Comparison of ENCODE assay signal across 16 mouse cellular contexts in genomic region chr10:9878821-9879489, GRCm38 (mm10). TPM values are rescaled to one million over a fixed set of nuclear protein-coding genes. Genes with fewer than 3 reads are reported as not detected.
DNase-seq lines count a peak whose midpoint lies in the region; ATAC-seq and TF ChIP-seq lines count a peak whose summit lies in the region.
"Had no signal": no experiment of that assay in that cellular context is flagged by ENCODE, and none has a peak within 500 bp of the region (broad histone marks: within the 10 kb centered on the region; RNA-seq: fewer than 3 reads in every experiment).

No protein-coding gene starts in this region.

- H3K27me3 ChIP-seq in hindbrain, embryonic 11.5 days (ENCODE audit: control insufficient read depth, insufficient read depth, low read length) = no peaks in the 10 kb centered on the region
- H3K27me3 ChIP-seq in hindbrain, embryonic 12.5 days = no peaks in the 10 kb centered on the region
- no peaks in the 10 kb centered on the region for H3K27me3 ChIP-seq in forebrain, postnatal 0 days (ENCODE audit: insufficient read depth, low read length)
- no peaks in the 10 kb centered on the region for H3K27me3 ChIP-seq in neural tube, embryonic 15.5 days (replicated peaks)
- no peaks in the 10 kb centered on the region for H3K27me3 ChIP-seq in intestine, embryonic 15.5 days (replicated peaks)
- H3K27me3 ChIP-seq: embryonic facial prominence, embryonic 15.5 days; liver, embryonic 15.5 days had no signal

- no peaks in the 10 kb centered on the region for H3K4me1 ChIP-seq in hindbrain, embryonic 11.5 days (replicated peaks; ENCODE audit: control insufficient read depth, insufficient read depth, low read length)
- no peaks in the 10 kb centered on the region for H3K4me1 ChIP-seq in hindbrain, embryonic 12.5 days
- peaks cover 4% of the 10 kb centered on the region; the same call in 1 of the 2 replicates for H3K4me1 ChIP-seq in forebrain, postnatal 0 days (ENCODE audit: insufficient read depth)
- H3K4me1 ChIP-seq in neural tube, embryonic 15.5 days = 0 out of 2 replicates have a peak, but pooled peaks cover 4% of the 10 kb centered on the region
- H3K4me1 ChIP-seq in intestine, embryonic 15.5 days (replicated peaks) = no peaks in the 10 kb centered on the region
- H3K4me1 ChIP-seq: embryonic facial prominence, embryonic 15.5 days had no signal

- no peak for DNase-seq in hindbrain, embryonic 11.5 days (ENCODE audit: low spot score)
- DNase-seq in retina, postnatal 1 day = peak; percentile 61
- no peak for DNase-seq in retina, embryonic 14.5 days (ENCODE audit: low spot score)
- DNase-seq in forebrain, postnatal 0 days = peak; percentile 26
- DNase-seq in spleen, postnatal 14 days (ENCODE audit: low spot score in 2 of 2) = no peak
- DNase-seq: embryo, embryonic 11 days; gastrocnemius, postnatal 14 days; kidney, adult 9 months; kidney, postnatal 4 days; thymus, adult 18-20 months had no signal

- H3K9me3 ChIP-seq in hindbrain, embryonic 11.5 days (ENCODE audit: control insufficient read depth, low read length) = no peaks in the 10 kb centered on the region
- no peaks in the 10 kb centered on the region for H3K9me3 ChIP-seq in hindbrain, embryonic 12.5 days (replicated peaks)
- H3K9me3 ChIP-seq in forebrain, postnatal 0 days (ENCODE audit: low read length) = no peaks in the 10 kb centered on the region
- no peaks in the 10 kb centered on the region for H3K9me3 ChIP-seq in neural tube, embryonic 15.5 days (replicated peaks)
- H3K9me3 ChIP-seq in intestine, embryonic 15.5 days = no peaks in the 10 kb centered on the region
- H3K9me3 ChIP-seq: embryonic facial prominence, embryonic 15.5 days; liver, embryonic 15.5 days had no signal

- ATAC-seq in hindbrain, embryonic 11.5 days (ENCODE audit: low FRiP score) = peak; percentile 40; the same call in 1 of the 2 replicates
- ATAC-seq in hindbrain, embryonic 12.5 days (ENCODE audit: low FRiP score) = no peak
- peak; percentile 85 for ATAC-seq in forebrain, postnatal 0 days
- ATAC-seq in neural tube, embryonic 15.5 days (ENCODE audit: low FRiP score) = peak; percentile 62; the same call in 1 of the 2 replicates
- ATAC-seq in intestine, embryonic 15.5 days = no peak
- ATAC-seq: inflammation-experienced regulatory T-cells, adult 6 months had no signal

- H3K4me3 ChIP-seq in hindbrain, embryonic 11.5 days (ENCODE audit: low read depth, low read length) = no peak overlapping the region
- H3K4me3 ChIP-seq in hindbrain, embryonic 12.5 days = no peak overlapping the region
- no peak overlapping the region for H3K4me3 ChIP-seq in forebrain, postnatal 0 days (ENCODE audit: low read depth, low read length)
- H3K4me3 ChIP-seq in neural tube, embryonic 15.5 days (replicated peaks) = no peak overlapping the region
- no peak overlapping the region for H3K4me3 ChIP-seq in intestine, embryonic 15.5 days (replicated peaks)
- H3K4me3 ChIP-seq: embryonic facial prominence, embryonic 15.5 days; liver, embryonic 15.5 days had no signal

- WGBS in hindbrain, embryonic 11.5 days = 87% methylated on average over 6 of the region's 6 CpGs
- 86% methylated on average over 6 of the region's 6 CpGs for WGBS in hindbrain, embryonic 12.5 days
- WGBS in forebrain, postnatal 0 days = 66% methylated on average over 6 of the region's 6 CpGs
- 76% methylated on average over 6 of the region's 6 CpGs for WGBS in neural tube, embryonic 15.5 days
- WGBS in intestine, embryonic 15.5 days = 80% methylated on average over 6 of the region's 6 CpGs

- no peaks in the 10 kb centered on the region for H3K36me3 ChIP-seq in hindbrain, embryonic 11.5 days (ENCODE audit: control insufficient read depth, insufficient read depth, low read length)
- no peaks in the 10 kb centered on the region for H3K36me3 ChIP-seq in hindbrain, embryonic 12.5 days
- H3K36me3 ChIP-seq in forebrain, postnatal 0 days (ENCODE audit: insufficient read depth) = no peaks in the 10 kb centered on the region; the same call in 1 of the 2 replicates
- no peaks in the 10 kb centered on the region for H3K36me3 ChIP-seq in neural tube, embryonic 15.5 days
- no peaks in the 10 kb centered on the region for H3K36me3 ChIP-seq in intestine, embryonic 15.5 days
- H3K36me3 ChIP-seq: embryonic facial prominence, embryonic 15.5 days; liver, embryonic 15.5 days had no signal

- no peak overlapping the region for H3K27ac ChIP-seq in hindbrain, embryonic 11.5 days (ENCODE audit: low read depth, low read length)
- H3K27ac ChIP-seq in hindbrain, embryonic 12.5 days = no peak overlapping the region
- no peak overlapping the region for H3K27ac ChIP-seq in forebrain, postnatal 0 days (ENCODE audit: low read depth, low read length)
- no peak overlapping the region for H3K27ac ChIP-seq in neural tube, embryonic 15.5 days (replicated peaks)
- no peak overlapping the region for H3K27ac ChIP-seq in intestine, embryonic 15.5 days
- H3K27ac ChIP-seq: embryonic facial prominence, embryonic 15.5 days; liver, embryonic 15.5 days had no signal

- no peak for TF ChIP-seq CTCF in forebrain, postnatal 0 days (IDR thresholded peaks at IDR 0.05; ENCODE audit: low read depth)

- no peak overlapping the region for H3K4me2 ChIP-seq in hindbrain, embryonic 11.5 days (replicated peaks; ENCODE audit: low read depth, low read length)
- no peak overlapping the region for H3K4me2 ChIP-seq in hindbrain, embryonic 12.5 days (replicated peaks)
- no peak overlapping the region for H3K4me2 ChIP-seq in forebrain, postnatal 0 days (ENCODE audit: low read depth)
- H3K4me2 ChIP-seq in neural tube, embryonic 15.5 days = no peak overlapping the region
- no peak overlapping the region for H3K4me2 ChIP-seq in intestine, embryonic 15.5 days (replicated peaks)
- H3K4me2 ChIP-seq: embryonic facial prominence, embryonic 15.5 days; liver, embryonic 15.5 days had no signal

- H3K9ac ChIP-seq in hindbrain, embryonic 11.5 days (ENCODE audit: low read depth, low read length) = no peak overlapping the region
- no peak overlapping the region for H3K9ac ChIP-seq in hindbrain, embryonic 12.5 days
- no peak overlapping the region for H3K9ac ChIP-seq in forebrain, postnatal 0 days
- no peak overlapping the region for H3K9ac ChIP-seq in neural tube, embryonic 15.5 days (replicated peaks)
- no peak overlapping the region for H3K9ac ChIP-seq in intestine, embryonic 15.5 days
- H3K9ac ChIP-seq: embryonic facial prominence, embryonic 15.5 days; liver, embryonic 15.5 days had no signal

RNA-seq across cellular contexts. Expression of gene Stxbp5, which starts 21.9 kb away (rescaled TPM):
- 6.1 and 7.6 TPM in 2 replicates for polyA plus RNA-seq in hindbrain, embryonic 11.5 days (2014; fragmentation: Nextera tagmentation; extraction: Ambion mirVana)
- 8.8 and 9.1 TPM in 2 replicates for polyA plus RNA-seq in hindbrain, embryonic 12.5 days (2016; fragmentation: Nextera tagmentation; extraction: Ambion mirVana)
- 38.2 and 46.0 TPM in 2 replicates for total RNA-seq in forebrain, postnatal 0 days (2014; rRNA removed)
- 4.4 and 6.3 TPM in 2 replicates for polyA plus RNA-seq in forebrain, postnatal 0 days (2015; fragmentation: Nextera tagmentation; extraction: Ambion mirVana)
- polyA plus RNA-seq in neural tube, embryonic 15.5 days (2015; fragmentation: Nextera tagmentation; extraction: Ambion mirVana) = 9.8 and 10.4 TPM in 2 replicates
- polyA plus RNA-seq in intestine, embryonic 15.5 days (2015; fragmentation: Nextera tagmentation; extraction: Ambion mirVana) = 5.3 and 5.8 TPM in 2 replicates

Comparison
In these comparisons a context has a peak if more than half of its experiments do, and no peak if none do; other contexts are left out.
1. ATAC-seq: peak in hindbrain, embryonic 11.5 days (single experiment), forebrain, postnatal 0 days (single experiment) and neural tube, embryonic 15.5 days (single experiment); none in hindbrain, embryonic 12.5 days (single experiment) and intestine, embryonic 15.5 days (single experiment).
2. DNase-seq: peak in retina, postnatal 1 day (single experiment) and forebrain, postnatal 0 days (single experiment); none in hindbrain, embryonic 11.5 days (single experiment), retina, embryonic 14.5 days (single experiment) and spleen, postnatal 14 days (0 of 2).